Mouse (Mus musculus) kidney, postnatal 4 days (tissue): ENCODE measurements around the gene Tubgcp5.
"Not testable (repeated sequence)": the region's sequence is repeated elsewhere in the genome, so short reads cannot be mapped to it uniquely, and the experiment has no call there.

Experiments
- DNase-seq, 2 experiments: peaks; one replicate each; pipeline ENCODE4 v3.0.0; 2021; ENCODE audit warnings: mixed read lengths in 2 of 2

The Tubgcp5 gene

DNA sequence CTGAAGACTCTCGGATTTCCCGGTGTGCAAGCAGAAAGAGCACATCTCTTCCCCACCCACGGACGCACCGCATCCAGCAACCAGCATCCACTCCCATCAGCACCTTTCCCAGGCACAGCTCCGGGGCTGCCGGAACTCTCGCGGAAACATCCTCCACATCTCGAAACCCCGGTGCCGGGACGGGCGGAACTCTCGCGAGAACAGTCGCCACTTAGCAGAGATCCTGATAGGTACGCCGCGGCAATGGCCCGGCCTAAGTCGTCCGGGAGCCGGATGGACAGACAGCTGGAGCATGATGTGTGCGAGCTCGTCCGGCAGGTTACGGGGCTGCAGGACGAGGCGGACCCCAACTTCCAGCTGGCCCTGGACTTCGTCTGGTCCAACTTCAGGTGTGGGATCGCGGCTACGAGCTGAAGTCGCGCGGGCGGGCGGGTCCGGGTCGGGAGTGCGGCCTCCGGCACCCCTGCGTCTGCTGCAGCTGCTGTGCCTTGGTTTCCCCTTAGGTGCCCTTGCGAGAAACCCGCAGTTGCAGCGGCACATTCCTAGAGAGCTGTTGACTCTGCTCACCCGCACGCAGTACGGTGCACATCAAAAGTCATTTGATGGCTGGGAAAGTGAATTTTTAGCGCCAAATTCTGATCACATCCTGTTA, at the start of gene Tubgcp5:
TSS of gene Tubgcp5 (plus strand) at position 203 of the 652 bp plus-strand sequence.
- peak; percentile 98 to 99 for DNase-seq

DNA sequence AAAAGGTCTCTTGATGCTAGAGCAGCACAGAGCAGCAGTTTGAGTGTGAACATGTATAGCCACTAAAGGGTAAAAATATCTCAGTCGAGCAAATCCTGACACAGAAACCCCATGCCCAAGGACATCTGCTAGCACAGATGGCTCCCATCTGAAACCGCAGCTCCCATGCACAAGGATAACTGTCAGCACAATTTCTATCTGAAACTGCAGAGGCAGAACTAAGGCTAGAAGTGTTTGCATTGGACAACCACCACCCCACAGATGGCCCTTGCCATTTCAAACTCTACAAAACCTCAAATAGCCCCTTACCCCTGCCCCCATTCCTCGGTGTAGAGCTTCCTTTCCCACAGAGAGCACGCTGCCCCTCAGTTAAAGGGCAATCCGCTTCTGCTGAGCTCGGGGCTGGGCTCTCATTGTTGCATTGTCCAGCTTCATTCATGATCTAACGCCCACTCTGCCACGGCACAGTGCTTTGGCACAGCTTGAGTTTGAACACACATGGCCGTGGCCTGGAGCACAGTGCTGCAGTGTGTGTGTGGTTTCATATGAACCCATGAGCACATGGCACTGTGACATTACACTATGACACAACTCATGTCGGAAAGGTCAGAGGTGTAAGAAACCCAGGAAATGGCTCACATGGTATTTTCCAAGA, 49.3 kb upstream of the Tubgcp5 start:
- DNase-seq = no peak

DNA sequence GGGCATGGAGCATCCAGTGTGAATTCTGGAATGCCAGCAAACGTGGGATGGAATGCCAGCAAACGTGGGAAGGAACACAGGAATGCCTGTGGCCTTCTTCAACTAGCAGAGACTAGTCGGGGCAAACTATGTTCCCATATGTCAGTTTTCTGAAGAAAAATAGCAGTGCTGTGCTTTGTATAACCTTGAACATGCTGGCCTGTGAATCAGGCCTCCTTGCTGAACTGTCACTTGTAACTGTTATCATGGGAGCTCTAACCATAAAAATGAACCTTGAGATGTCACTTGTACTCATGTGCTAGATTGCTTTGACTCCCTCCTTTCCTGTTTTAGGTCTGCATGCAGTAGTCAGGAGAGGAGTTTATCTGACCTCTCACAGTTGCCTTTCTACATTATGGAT, 43.1 kb upstream of the Tubgcp5 start:
- no peak for DNase-seq

DNA sequence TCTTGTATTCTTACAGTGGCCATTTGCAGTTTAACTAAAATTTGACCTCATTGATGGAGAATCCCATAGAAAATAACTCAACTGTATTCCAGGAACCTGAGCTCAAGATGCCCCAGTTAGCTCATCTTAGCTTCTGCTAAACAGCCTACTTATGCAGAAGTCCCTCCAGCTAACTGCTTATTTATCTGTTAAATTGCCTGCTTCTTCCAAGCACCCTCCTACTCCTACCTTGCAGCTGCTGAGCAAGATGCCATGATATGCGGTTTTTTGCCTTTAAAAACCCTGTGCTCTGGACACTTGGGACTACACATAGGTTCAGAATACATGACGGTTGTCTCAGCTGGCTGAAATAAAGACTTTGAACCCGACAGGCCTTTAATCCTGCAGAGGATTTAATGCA, 34.6 kb upstream of the Tubgcp5 start:
- no peak for DNase-seq

DNA sequence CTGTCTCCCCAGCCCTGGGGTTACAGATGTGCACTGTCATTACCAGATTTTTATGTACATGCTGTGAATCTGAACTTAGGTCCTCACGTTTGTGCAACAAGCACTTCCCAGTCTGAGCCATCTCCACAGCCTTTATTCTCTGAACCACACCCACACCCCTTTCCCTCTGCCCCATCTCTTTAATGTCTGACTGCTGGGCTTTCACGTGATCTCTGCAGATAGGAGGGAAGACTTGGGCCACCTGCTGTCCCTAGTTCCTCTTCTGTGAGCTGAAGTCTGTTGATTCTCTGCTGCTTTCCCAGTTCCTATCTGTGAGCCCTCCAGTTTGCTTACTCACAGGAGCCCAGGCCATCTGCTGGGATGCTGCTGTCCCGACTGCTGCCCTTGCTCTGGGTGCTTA, 26.0 kb upstream of the Tubgcp5 start, which contains the start of gene Siglech:
TSS of gene Siglech (plus strand) at position 253 of the 400 bp plus-strand sequence.
- no peak for DNase-seq

DNA sequence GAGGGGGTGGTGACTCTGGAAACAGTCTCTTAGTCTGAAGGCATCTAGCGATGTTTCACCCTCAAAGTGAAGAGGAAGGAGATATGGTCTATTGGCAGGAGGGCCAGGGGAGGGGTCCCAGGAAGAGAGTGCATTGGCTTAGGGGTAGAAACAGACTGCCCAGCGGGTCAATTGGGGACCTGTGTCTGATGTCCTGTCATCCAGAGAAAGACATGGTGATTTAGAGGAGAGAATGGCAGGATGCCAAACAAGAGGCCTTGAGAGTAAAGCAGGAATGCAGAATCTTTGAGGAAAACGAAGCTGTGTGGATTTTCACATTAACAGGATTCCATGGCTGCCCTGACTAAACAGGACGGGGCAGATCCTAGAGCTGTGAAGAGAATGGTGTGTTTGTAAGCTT, 13.9 kb upstream of the Tubgcp5 start:
- peak in 1 of 2 experiments; percentile 8 for DNase-seq

DNA sequence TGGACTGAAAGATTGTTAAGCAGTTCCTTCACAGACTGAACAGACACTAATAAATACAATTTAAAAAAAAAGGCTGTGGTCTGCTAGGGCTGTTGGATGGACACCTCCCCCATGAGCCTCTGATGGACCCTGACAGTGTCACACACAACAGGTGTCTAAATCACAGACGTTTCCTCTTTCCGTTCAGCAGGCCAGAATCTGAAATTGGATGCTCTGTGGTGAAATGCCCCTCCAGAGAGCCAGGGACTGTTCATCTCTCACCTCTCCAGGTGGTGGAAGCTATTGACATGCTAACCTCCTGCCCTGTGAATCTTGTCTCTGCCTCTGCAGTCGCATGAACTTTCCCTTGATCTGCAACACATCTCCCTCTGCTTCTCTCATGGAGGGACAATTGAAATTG, 11.5 kb upstream of the Tubgcp5 start:
- DNase-seq = no peak

DNA sequence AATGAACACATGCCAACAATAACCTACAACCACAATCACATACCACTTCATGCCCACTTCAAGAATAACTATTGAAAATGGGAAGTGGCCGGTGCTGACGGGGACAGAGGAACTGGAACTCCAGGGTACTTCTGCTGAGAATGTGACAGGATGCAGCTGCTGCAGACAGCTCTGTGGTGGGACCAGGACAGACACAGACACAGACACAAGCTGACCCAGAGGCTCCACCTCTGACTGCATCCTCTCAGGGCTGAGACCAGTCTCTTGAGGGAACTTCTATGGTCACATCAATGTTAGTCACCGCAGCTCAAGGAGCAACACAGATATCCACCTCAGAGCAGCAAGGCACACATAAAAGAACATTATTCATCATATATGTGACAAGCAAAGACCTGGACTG, 9.4 kb upstream of the Tubgcp5 start:
- peak; percentile 35 to 42 for DNase-seq

DNA sequence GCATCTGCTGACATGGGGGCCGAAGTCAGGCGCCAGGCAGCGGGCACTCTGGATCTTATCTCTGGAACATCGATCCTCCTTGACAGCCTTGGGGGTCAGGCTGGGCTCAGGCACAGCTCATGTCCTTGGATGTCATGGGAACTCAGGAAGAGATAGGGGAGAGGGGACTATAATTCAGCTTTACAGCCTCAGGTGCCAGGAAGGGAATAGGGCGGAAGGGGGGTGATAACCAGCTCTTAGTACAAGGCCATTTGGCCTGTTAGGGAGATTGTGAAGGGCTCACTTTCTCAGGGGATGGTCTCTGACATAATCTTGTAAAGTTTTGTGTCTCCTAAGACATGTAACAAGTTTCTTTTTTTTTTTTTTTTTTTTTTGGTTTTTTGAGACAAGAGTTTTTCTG, 3.4 kb upstream of the Tubgcp5 start:
- not testable (repeated sequence) for DNase-seq

DNA sequence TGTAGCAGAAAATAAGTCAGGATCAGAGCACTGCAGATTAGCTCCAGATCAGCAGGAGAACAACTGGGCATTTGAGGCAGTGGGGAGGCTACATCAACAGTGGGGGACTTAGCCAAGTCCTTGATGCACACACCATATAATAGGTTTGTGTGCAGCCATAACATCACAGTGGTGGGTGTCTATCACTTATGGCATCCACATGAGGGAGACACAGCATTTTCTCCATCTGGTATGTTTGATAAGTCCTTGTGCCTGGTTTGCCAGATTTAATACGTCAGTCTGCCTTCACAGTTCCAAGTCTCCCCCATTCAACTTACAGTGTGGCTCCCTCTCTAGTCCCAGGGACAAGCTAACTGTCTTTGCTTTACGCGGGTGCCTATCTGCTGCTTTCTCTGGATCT, 1.7 kb upstream of the Tubgcp5 start:
- DNase-seq = no peak

DNA sequence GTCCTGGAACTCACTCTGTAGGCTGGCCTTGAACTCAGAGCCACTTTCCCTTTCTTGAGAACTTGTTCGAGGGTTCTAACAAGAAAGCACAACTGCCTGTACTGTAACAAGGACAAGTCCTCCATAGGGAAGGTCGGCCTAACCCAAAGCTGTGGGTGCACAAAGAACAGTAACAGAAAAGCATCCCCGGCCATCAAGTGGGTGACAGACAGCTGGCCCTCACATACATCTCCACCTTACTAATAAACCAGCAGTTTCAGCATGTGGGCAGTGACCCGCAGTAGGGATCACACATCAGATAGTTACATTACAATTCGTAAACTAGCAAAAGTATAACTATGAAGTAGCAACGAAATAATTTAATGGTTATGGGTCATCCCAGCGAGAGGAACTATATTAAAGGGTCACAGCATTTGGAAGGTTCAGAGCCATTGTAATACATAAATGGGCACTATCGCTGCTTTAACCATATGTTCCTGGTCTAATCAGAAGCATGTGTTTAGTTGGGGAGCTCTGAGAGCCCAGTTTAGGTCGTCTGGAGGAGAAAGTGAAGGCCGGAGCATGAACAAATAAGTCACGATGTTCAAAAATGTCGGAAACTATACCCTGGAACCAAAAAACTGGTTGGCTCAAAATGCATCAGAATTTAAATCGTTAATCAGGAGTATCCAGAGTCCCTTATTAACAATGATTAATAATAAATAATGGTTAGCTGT, 560 bp upstream of the Tubgcp5 start:
- DNase-seq = peak in 1 of 2 experiments; percentile 3

DNA sequence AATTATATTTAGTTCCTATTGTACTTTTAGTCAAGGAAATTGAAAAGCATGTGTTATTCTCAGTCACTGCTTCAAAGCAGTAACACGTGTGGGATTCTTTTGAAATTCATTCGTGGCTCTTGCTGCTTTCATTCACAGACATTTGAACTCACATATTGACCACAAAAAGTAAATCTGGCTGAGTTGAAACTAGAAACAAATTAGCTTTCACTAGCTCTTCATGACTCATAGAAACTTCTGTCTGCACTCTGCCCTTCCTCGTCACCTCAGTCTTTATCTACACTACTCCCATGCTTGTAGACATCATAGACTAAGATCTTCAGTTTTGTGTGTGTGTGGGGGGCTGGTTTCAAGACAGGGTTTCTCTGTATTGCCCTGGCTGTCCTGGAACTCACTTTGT, 6.0 kb downstream of the Tubgcp5 start:
- no peak for DNase-seq

DNA sequence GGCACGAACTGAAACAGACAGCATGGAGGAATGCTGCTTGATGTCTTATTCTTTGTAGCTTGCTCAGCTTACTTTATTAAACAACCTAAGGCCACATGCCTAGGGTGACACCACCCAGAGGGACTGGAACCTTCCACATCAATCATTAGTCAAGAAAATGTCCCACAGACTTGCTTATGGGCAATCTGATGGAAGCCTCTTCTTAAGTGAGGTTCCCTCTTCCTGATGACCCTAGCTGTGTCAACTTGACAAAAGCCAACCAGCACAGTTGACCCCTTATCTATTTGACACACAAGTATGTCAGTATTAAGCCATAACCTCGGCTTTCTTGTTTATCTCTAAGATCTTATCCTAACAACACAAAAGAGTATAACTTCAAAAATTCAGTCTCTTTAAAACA, 16.0 kb downstream of the Tubgcp5 start:
- DNase-seq = no peak

DNA sequence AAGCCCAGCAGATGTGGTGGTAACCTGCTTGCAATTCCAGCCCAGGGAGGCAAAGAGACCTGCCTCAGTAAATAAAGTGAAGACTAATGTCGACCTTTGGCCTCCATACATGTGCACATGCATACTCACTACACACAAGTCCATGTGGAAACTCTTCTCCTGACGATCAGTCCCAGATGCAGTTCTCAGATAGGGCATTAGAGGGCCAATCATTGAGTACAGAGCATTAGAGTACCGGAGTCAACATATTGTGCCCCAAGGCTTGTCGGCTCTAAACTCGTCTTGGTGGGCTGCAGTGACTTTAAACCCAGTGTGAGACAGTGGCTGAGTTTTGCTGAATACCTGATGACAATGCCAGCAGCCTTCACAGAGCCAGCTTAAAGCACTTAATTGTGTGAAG, 30.5 kb downstream of the Tubgcp5 start:
- DNase-seq = no peak

DNA sequence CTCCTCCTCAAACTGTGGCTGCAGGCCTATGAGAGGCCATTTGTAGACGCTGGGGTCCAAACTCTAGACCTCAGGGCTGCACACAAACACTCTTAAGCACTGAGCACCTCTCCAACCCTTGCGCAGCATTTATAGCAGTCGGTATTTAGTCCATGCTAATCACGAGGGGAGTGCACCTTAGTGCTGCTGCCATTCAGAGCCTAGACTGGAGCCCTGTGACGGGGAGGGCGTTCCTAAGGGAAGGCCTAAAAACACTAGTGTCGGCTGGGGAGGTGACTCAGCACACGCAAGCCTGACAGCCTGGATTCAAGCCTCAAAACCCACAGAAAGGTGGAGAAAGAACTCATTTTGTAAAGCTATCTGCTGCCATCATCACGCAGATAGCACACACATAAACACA, 33.6 kb downstream of the Tubgcp5 start:
- no peak for DNase-seq

DNA sequence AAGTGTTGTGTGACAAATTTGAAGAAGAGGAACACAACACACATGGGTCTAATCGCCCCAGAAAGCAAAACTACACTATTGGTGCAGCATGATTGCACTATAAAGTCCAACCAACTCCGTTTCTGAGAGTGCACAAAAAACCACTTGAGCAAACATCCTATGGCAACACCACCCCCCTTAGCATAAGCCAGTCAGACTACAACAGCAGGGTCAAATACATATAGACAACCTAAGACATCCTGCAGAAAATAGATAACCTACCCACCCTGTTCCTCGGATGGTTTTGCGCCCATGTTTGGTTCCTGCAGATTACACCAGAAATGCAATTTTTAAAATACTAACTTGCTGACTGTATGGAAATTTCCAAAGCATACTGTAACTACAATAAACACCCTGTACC, 42.9 kb downstream of the Tubgcp5 start:
- no peak for DNase-seq

DNA sequence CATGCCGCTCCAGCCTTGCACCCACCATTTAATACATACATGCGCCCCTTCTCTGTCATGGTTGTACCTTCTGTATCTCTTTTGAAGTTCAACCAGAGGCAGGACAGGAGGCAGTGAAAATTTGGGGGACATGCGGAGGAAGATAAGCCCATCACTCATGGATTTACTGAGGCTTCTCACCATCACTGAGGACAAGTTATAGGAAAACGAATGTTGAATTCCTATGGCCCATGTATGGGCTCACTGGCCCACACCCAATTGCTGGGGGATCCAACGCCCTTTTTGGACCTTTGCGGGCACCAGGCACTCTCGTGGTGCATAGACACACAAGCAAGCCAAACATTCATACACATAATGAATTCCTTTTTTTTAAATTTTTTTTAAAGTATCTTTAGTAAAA, 47.5 kb downstream of the Tubgcp5 start, which contains the start of gene Cyfip1:
TSS of gene Cyfip1 (plus strand) at position 301 of the 400 bp plus-strand sequence.
- DNase-seq = no peak

DNA sequence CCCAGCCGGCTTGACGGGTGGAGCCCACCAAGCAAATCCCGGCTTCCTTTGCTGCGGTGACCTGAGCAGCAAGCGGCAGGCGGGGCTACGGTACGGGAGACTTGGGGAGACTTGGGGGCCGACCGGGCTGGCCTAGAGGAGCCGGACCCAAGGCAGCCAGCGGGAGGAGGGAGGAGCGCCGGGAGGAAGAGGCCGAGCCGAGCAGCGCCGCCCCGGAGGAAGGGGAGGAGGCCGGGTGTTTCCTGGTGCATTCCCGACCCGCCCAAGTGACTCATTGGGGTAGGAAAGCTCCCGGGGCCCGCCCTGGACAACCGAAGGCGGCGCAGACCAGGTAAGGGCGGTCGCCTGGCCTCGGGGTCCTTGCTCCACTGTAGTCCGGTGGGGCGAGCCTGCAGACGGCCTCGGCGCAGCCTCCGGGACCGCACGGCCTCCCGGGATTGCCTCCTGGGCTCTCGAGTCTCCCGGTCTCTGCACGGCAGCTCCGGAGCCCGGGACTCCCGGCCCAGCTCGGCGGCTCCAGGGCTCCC, 48.1 kb downstream of the Tubgcp5 start:
- peak; percentile 90 to 95 for DNase-seq

DNA sequence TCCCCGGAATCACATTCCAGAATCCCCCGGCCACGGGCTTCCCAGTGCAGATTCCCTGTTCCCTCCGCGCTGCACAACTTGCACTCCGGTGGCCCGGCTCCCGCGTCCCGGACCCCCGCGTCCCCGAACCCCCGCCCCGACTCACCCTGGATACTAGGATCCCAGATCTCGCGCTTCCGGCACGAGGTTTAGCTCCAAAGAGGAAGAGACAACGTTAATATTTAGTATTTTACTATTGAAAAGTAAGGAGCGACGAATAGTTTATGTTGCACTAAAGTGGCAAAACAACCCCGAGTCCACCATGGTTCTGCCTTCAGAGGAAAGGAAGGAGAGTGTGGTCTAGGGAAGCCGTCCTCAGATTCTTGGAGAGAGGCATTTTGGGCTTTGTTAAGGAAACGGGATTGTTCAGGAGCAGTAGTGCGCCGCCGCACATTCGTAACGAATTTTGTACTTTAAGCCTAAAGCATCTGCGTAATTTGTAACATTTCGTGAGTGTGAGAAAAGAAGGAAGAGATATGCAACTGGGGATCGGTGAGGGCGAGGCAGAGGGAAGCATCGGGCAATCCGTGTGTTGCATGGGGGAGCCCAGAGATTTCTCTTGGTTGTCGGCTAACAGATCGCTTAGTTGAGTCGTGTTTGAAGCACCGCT, 48.7 kb downstream of the Tubgcp5 start:
- no peak for DNase-seq

DNA sequence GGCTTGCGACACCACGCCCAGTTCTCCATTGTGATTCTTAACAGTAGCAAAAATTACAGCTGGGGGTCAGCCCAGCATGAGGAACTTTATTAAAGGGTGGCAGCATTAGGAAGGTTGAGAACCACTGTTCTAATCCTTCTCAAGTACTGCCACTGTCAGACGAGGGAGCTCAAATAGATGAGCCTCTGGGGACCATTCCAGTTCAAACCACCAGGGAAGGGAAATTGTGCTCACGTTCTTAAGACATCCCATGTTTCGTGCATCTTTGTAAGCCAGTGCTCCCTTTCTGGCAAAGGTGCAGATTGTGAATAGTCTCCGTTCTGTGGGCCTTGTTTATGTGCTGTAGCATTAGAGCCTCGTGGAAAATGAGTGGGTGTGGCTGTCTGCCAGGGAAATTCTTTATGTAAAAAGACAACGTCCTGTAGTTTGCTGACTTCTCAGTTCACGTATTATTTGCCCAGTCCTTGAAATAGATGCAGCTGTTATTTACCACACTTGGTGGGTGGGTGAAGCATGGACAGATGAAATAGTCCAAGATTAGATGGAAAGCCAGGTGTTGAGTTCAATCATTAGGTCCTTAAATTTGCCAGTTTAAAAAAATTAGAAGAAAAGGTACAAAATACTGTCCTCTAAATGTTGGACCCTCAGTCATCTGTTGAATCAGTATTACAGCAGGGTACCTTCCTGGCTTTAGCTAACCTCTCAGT, 52.8 kb downstream of the Tubgcp5 start:
- DNase-seq = no peak

DNA sequence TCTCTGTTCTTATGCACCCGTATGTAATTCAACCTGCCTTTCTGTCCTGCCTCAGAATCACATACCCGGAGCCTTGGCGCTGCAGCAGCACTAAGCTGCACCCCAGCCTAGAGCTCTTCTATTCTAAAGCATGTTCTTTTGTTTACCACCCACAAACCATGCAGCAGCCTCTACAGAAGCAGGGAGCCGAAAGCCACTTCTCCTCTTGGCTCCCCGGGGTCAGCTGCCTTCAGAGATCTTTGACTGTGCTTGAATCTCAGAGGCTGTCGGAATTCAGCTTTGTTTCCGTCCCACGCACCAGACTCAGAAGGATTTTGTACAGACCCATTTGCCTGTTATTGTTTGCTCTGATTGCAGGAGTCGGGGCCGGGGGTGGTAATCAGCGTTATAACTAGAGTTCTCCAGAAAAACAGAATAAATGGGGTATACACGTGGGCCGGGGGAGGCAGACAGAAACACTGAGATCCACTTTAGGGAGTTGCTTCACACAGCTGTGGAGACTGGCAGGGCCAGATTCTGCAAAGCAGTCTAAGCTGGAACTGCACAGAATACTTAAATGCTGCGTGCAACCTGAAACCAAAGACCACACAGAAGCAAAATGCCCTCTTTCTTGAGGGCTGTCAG, 56.1 kb downstream of the Tubgcp5 start:
- peak in 1 of 2 experiments; percentile 21 for DNase-seq

DNA sequence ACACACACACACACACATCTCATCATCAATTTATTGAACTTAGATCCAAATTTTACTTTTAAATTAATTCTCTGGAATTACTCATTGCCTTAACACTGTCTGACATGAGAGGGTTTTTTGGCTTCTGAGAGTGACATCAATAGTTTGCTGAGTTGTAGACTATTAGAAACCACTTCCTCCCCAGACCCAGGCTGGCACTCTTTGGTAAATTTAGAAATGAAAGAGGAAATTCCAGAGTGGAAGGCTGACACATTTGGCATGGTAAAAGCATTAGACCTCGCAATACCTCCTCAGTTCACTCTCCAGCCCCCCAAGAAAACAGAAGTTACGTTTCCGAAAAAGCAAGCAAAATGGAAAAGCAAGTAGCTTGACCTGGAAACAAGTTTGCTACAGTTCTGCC, 58.8 kb downstream of the Tubgcp5 start:
- DNase-seq = no peak
